Mouse (Mus musculus) small intestine, adult 2 months (tissue): Measurements from ENCODE around the gene Olfr1378.

Experiments
- CTCF ChIP-seq: fragments of 200-500 bp; IDR thresholded peaks from 2 replicates; pipeline ENCODE4 v1.5.1; 2012; ENCODE audit warnings: low read depth, mild to moderate bottlenecking, control low read depth, inconsistent platforms, low read length, moderate library complexity, mixed read lengths; ENCODE audit not compliant: insufficient replicate concordance, insufficient read length; ENCODE audit errors: extremely low read depth
- POLR2A ChIP-seq: fragments of 200-500 bp; IDR thresholded peaks from 2 replicates; pipeline ENCODE4 v1.6.1; 2012; ENCODE audit warnings: low read depth, mild to moderate bottlenecking, control low read depth, inconsistent platforms, low read length, moderate library complexity

DNA sequence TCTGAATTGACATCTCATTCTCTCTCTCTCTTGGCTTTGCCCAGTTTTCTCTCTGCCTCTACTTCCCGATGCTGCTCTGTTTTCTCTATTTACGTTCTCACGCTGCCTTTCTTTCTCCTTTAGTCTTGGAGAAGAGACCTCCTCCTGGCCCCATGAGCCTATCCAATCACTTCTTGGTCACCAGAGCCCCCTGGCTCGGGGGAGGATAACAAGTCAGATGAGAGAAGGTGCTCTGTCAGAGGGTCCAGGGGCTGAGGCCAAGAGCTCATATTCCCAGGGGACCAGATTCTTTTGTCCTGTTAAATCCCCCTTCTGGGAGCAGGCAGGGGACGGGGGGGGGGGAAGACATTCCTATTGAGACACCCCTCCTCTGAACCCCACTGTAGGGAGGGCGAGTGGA is 12.7 kb upstream of the Olfr1378 start, which contains the start of gene Prop1:
- TF ChIP-seq POLR2A (no peak), CTCF (no peak)
